Mouse (Mus musculus) mouse embryonic stem cell (cell line): Measurements from ENCODE around the gene Foxn4.

ENCODE experiments used
- in situ Hi-C, 2 experiments: fragments of 300-500 bp; cut with MboI; formaldehyde crosslinking; loops; 1 replicate in 1 of 2; 3 replicates in 1 of 2; pipeline ENCODE4 v1.14.3; 2019 to 2020; ENCODE audit warnings: low sequenced_read_pairs in 2 of 2, low pct_unique_long_range_greater_than_20kb in 1 of 2, mixed read lengths in 1 of 2; ENCODE audit not compliant: unreplicated experiment in 1 of 2

Foxn4 gene

DNA sequence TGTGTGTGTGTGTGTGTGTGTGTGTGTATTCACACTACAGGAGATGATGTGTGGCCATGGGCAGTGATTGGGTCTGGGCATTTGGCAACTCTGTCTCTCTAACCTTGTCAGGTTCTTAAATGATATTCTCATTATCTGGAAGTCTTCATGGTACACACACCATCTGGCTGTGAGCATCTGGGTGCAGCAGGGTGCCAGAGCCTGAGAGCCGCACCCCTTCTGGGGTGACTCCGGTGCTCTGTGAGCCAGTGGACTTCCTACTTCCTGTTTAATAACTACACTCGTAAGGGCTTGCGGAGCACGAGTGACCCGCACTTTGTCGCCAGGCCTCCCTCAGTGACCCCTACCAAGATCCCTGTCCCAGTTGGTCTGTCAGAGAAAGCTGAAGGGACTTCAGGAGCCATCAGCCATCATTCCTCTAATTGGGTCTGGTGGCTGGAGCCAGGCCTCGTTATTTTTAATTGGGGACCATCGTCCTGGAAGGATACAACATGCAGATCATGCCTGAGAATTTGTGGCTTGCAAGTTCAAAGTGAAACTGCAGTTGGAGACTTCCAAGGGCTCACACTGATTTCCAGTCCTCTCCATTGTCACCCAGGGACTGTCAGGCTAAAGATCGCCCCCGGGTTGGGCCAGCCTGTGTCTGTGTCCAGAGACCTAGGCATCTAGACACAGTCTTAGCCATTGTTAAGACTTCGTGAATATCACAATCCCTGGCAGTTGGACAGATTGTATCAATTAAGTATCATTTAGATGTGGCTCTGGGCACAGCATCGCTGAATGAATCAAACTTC lies 11.2 kb upstream of the Foxn4 start:
- in situ Hi-C loops = no loop called here

DNA sequence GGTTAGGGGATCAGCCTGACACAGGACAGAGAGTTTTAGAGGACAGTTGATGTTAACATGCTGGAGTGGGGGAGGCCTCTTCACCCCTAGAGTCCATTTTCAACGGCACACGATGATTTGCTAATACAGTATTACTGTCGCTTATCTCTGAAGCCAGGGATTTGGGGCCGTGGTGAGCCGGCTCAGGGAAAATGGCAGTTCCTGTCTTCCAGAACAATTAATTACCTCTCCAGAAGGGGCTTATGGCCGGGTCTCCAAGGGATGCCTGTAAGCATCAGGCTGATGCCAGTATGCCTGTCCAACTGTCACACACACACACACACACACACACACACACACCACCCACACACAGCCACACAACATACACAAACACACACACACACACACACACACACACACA lies 8.7 kb upstream of the Foxn4 start:
- in situ Hi-C loops = no loop called here

DNA sequence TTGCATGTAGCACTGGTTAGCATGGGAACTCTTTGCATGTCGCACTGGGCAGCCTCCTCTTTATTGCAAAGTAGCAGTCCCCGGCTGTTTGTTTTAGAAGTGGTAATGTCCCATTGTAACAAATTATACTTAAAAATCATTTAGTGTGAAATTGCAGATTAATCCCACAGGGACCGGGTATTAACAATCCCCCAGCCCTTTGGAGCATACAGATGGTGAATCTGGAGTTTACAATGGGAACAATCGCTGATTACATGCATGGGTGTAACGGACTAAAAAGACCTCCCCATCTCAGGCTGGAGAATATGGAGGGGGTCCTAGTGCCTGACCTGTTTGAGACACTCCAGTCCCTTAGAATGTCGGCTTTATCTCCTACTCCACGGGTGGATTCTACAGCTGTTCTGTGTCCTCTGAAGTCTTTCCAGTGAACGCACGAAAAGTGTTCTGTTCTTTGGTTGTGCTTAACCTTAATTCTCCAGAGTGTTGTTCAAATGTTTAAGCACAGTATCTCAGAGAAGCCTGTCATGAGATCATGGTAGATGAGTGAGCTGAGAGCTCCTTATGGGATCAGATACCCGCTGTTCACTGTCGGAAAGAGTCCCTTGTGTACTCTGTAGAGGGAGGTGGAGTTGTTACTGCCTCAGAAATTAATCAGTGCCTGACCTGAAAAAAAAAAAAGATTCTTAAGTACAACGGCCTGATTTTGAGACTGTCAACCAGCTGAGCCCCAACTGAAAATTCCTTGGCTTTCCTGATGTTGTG lies 6.0 kb upstream of the Foxn4 start:
- in situ Hi-C loops = no loop called here

DNA sequence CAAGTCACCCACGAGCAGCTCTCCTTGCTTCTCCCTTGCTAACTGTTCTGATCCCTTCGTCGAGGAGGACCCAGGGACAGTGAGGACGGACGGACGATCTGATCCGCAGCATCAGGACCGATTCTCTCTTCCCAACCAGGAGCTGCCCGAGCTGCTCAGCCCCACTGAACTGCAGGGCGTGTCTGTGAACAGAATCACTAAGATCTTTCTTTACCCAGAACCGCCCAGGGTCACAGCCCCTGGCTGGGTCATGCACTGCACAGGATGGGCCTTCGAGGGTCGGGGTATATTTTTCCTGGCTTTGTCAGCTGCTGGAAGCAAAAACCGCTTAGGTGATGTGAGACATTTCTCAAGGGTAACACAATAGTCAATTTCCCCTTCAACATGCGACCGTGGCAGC lies 2.4 kb upstream of the Foxn4 start:
- in situ Hi-C loops = no loop called here

DNA sequence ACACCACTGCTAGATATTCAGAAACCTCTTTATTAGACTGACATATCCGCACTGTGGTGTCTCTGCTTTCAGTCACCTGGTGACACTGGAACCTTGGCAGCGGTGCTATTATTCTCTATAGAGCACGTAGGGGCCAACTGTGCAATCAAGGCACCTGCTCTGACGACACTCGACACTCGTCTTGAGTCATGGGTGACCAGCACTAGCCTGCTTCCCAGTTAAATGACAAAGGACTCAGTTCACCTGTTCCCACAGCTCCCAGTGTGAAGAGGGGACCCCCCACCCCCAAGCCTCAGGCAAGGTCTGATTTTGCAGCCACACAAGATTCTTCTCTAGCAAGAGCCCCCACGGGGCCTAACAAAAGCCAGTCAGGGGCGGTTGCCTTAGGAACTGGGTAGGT lies 1.7 kb upstream of the Foxn4 start:
- in situ Hi-C loops = no loop called here

DNA sequence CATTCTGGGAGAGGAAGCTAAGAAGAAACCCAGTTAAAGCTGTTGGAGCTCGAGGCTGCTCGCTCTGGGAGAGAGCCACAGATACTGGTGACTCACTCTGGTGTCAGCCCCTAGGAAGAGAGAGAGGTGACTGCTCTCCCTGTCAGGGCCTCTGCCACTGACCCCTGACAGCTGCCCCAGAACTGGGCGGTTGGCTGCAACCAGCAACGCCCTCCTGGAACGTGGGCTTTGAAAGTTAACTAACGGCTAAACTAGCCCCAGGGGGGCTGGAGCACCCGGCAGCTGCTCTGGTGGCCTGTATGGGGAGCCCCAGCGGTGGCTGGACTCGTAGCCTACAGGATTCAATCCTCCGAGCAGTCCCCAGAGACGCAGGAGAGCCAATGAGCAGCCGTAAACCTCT lies 3.6 kb downstream of the Foxn4 start:
- in situ Hi-C loops = no loop called here

GRCm38 (mm10) chr5:114269499-114269898 lies 4.1 kb downstream of the Foxn4 start:
- in situ Hi-C loops = no loop called here

- in situ Hi-C loops = no loop called here
These were observed 5.0 kb downstream of the Foxn4 start for GRCm38 (mm10) chr5:114268646-114269045.

DNA sequence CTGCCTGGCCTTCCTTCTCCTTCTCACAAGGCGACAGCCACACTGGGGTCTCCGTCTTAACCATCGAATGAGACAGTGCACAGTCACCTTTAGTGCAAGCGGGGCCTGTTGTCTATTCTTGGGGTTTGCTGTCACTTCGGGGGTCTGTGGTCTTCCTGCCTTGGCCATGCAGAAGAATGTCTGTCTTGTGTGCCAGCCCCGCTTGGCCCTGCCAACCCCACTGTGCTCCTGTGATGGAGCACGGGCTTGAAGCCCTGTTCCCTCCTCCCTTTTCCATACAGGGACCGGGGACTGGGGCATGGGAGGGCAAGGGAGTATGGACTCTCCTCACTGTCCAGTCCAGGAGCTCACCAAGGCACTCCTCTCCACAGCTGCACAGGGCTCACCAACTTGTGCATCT lies 8.8 kb downstream of the Foxn4 start:
- in situ Hi-C loops = no loop called here

GRCm38 (mm10) chr5:114264030-114264459 lies 9.6 kb downstream of the Foxn4 start:
- in situ Hi-C loops = no loop called here

DNA sequence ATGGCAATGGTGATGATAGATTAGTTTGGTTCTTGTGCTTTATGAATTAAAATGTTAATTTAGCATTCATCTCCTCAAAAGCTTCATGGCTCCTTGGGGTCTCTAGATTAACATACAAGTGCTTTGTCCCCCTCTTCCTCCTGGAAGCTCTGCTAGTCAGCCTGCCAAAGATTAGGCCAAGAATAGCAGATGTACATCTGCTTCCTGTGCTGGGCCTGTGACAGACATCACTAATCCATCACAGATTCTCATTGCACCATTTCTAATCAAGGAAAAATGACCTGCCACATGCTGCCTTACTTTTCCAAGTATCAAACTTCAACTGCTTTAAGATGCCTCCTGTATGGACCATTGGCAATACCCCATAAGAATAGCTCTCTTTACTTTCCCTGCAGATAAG lies 12.1 kb downstream of the Foxn4 start:
- in situ Hi-C loops = no loop called here

- in situ Hi-C loops = no loop called here
These were observed 14.1 kb downstream of the Foxn4 start for GRCm38 (mm10) chr5:114259495-114259894.

DNA sequence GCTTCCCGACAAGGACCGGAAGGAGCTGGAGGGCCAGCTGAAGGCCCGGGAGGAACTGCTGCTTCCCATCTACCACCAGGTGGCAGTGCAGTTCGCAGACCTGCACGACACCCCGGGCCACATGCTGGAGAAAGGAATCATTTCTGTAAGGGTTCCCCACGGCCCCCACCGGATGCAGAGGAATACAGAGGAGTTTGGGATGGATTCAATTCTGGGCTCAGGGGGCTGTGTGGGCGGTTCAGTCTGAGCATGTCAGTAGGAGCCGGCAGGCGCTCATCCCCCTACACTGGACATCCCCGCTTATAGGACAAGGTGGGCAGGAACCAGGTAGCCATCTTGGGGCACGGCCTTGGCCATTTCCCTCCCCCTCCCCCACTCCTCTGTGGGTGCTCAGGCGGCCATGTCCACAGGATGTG lies 25.4 kb downstream of the Foxn4 start:
- in situ Hi-C loops = loop anchor here in 1 of 2 experiments (5.0 kb wide), 1 partner anchor 59 kb away; no protein-coding TSS in a partner anchor

- in situ Hi-C loops = loop anchor here in 1 of 2 experiments (5.0 kb wide), 1 partner anchor 61 kb away; no protein-coding TSS in a partner anchor
These were observed 27.1 kb downstream of the Foxn4 start for GRCm38 (mm10) chr5:114246465-114246864.

DNA sequence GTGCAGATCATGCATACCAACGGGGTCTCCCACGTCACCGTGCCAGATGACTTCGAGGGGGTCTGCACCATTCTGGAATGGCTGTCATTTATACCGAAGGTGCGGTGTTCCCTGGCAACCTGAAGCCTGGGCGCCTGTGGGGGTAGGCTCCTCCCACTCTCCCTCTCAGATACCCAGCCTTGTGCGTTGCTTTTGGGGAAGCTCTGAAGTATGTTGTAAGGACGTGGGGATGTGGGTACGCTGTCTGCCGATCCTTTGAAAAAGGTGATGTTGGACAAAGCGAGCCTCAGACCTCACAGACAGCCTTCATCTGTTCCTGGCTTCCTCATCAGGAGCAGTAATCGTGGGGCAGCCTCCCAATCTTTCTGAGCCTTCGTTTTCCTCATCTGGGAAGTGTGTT lies 33.9 kb downstream of the Foxn4 start:
- in situ Hi-C loops = no loop called here

- in situ Hi-C loops = no loop called here
These were observed 34.7 kb downstream of the Foxn4 start for GRCm38 (mm10) chr5:114238924-114239323.

DNA sequence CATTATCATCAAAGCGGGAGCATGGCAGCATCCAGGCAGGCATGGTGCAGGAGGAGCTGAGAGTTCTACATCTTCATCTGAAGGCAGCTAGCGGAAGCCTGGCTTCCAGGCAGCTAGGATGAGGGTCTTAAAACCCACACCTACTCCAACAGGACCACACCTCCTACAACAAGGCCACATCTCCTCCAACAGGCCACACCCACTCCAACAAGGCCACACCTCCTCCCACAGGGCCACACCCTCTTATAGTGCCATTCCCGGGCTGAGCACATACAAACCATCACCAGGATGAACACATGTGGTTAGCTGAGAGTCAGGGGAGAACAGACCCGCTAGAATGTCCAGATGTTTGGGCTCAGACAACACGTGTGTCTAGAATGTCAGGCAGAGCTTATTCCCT lies 44.7 kb downstream of the Foxn4 start:
- in situ Hi-C loops = no loop called here

- in situ Hi-C loops = no loop called here
These were observed 47.6 kb downstream of the Foxn4 start for GRCm38 (mm10) chr5:114226051-114226450.

DNA sequence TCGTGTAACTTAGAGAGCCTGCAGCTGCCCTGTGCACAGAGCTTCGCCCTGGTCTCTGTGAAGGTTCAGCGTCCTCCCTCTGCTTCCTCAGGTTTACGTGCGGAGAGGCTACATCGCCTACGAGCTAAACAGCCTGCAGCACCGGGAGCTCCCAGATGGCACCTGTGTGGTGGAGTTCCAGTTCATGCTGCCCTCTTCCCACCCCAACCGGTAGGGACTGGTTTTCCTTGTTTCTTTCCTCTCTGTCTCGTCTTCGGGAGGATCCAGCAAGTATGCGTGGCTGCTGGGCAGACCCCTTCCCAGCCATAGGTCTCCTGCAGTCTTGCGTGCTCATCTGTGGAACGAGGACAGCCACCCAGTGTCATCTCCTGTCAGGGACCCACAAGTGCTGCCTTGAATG lies 54.8 kb downstream of the Foxn4 start:
- in situ Hi-C loops = no loop called here

DNA sequence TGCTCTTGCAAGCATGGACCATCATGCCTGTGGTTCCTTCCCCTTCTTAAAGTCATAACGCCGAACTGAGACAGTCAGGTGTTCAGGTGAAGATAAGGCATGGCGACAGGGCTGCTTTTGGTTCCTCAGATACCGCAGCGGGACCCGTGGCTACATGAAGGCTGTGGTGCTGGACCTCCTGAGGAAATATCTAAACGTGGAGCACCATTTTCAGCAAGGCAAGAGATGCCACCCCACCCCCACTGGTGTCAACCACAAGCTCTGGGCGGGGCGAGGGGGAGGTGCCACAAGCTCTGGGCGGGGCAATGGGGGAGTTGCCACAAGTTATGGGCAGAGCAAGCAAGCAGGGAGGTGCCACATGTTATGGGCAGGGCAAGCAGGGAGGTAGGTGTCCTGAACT lies 60.4 kb downstream of the Foxn4 start:
- in situ Hi-C loops = no loop called here
